Mouse (Mus musculus) olfactory bulb, adult 2 months (tissue): Measurements from ENCODE around the gene Ggt5.

Source experiments
- CTCF ChIP-seq: fragments of 200-500 bp; IDR thresholded peaks from 2 replicates; pipeline ENCODE4 v1.5.1; 2012; ENCODE audit warnings: low read depth, mild to moderate bottlenecking, low read length, moderate library complexity; ENCODE audit not compliant: insufficient read depth
- POLR2A ChIP-seq: fragments of 200-500 bp; IDR thresholded peaks from 2 replicates; pipeline ENCODE4 v1.6.1; 2012; ENCODE audit warnings: mild to moderate bottlenecking, low read depth, low read length, moderate library complexity; ENCODE audit not compliant: insufficient read depth

DNA sequence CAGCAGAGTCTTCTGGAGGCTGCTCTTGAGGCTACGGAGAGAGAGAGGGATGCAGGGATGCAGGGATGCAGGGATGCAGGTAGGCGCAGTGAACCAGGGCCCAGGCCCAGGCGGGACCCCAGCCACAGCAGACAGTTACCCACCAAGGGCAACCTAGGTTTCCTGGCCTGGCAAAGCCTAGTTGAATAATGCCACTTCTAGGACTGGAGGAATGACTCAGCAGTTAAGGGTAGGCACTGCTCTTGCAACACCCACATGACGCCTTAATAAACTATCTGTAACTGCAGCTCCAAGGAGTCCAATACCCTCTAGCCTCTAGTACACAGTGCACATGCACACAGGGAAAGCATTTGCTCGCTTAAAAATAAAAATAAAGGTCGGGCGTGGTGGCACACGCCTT lies 35.0 kb upstream of the Ggt5 start:
- TF ChIP-seq POLR2A (no peak), CTCF (no peak)
